Mouse (Mus musculus) neutrophil, adult 59 days (primary cell): Measurements from ENCODE around the gene 1700042G07Rik. TPM values are rescaled to one million over a fixed set of nuclear protein-coding genes. Genes with fewer than 3 reads are reported as not detected.

ENCODE experiments used
- total RNA-seq, 2 experiments: library from RNA; stranded (reverse); gene quantifications; 1 replicate in 1 of 2; 2 replicates in 1 of 2; pipeline ENCODE4 v1.2.4; 2023

1700042G07Rik gene
- total RNA-seq, result not detected

DNA sequence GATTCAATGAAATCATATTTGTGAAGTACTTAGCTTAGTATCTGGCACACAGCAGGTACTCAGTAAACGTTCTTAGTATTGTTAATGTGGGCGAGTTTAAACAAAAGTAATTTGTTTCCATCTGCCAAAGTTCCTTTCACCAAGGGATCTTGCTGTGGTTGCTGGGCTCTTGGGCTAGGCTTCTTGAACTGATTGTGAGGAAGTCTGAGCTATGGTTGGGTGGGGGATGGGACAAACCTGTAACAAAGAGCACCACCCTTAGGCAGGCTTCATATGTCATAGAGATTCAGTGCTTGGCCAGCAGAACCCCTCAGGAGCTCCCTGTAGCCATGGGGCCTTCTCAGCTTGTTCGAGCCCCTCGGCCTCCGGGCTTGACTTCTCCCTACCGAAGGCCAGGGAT, at the start of gene 1700042G07Rik, which contains the start of gene Gm49337:
TSS of gene 1700042G07Rik (plus strand) at position 301 of the 400 bp plus-strand sequence.
TSS of gene Gm49337 (plus strand) at position 313 of the 400 bp plus-strand sequence.

DNA sequence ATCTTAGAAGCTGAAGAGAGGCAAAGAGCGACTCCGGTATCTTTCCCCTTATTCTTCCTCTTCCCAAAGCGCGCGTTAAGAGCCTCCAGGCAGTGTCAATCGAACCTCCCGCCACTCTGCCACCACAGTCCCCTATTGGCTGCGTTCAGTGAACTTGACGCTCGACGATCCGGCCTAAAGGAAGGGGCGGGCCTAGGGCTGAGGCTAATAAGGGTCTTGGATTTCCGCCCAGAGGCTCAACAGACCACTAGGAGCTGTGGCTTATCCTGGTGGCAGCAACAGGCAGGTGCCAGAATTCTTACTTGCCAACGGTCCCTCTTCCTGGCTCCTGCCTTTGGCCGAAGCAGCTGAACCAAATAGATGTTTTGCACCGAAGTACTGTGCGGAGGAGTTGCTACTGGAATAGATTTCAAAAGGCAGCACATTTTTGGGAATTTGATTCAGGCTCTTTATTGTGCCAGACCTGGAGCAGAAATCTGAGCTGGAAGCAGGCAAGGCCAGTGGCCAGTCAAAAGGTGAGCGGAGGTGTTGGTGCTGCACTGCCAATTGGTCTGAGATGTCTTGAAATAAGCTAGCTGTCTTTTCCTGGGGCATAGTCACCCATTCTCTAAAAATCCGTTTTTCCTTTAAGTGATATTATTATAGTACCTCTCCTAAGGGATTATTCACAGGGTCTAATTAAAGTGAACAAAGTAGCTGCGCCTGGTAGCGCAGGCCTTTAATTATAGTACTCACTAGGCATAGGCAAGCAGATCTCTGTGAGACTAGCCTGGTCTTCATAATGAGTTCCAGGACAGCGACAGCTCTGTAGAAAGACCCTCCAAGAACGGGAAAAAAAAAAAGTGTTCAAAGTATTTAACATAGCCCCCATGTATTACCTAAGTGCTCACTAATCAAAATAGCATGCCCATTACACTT, 49.3 kb upstream of the 1700042G07Rik start, which contains the start of the genes Rad54l and Pomgnt1:
TSS of gene Rad54l (minus strand) at position 89 of the 918 bp plus-strand sequence.
TSS of gene Pomgnt1 (plus strand) at position 239 of the 918 bp plus-strand sequence.

DNA sequence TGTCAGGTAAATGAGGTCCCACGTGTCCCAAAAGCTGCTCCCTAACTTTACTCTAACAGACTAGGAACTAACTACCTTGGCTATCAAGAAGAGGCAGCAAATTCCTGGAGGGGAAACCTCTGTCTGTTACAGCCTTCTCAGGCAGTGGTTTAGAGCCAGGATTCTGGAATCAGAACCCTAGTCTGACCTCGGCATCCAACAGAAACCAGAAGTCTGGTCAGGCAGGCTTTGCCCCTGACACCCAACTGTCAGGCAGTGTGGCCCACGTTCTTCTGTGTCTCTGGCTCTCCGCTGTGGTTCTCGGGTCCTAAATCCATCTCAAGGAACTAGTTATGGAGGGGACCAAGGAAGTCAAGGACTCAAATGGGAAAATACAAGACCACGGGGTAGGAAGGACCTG, 21.9 kb upstream of the 1700042G07Rik start, which contains the start of gene Lurap1:
TSS of gene Lurap1 (minus strand) at position 101 of the 400 bp plus-strand sequence.

DNA sequence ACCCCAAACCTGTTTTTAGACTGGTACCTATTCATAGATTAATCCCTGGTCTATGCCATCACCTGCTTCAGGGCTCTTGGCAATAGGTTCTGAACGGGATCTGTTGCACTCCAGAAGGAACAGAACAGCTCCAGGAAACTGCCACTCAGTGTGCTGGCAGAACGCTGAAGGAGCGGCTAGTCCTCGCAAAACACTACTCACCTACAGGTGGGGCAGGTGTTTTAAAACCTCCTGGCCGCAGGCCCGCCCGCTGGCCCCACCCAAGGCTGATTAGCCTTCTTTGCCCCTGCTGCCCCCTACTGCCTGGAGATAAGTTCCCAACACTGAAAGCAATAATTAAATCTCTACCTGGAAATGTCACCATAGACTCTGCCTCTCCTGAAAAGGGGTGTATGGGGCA, 5.8 kb upstream of the 1700042G07Rik start, which contains the start of gene Tspan1:
TSS of gene Tspan1 (minus strand) at position 198 of the 400 bp plus-strand sequence.

DNA sequence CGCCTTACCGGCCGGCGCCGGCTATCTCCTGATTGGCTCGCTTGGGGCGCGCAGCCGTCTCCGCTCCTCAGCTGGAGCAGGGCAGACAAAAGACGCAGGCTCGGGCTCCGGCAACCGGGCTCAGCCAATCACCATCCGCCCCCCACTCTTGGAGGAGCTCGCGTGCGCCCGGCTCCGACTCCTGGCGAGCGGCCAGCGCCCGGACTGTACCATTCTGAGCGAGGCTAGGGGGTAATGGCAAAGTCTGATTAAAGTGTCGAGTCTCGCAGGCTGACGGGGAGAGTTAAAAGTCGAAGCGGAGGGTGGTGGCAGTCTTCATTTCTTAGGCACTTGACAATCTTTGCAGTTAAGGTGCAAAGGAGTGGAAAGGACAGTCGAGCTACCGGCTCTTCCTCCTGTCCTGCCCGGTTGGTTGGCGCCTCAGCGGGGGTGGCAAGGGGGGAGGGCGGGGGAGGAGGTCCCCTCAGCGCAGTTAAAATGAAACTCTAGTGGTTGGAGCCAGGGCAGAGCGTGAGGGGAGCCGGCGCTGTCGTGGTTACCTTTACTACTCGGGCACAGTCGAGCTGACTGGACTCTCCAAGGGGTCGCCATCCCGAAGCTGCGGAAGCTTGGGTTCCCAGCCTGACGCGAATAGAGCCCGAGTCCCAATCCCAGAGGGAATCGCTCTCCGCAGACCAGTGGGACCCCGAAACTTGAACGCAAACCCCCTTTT, 48.1 kb downstream of the 1700042G07Rik start, which contains the start of gene Pik3r3:
TSS of gene Pik3r3 (plus strand) at position 479 of the 712 bp plus-strand sequence.

Other genes starting within 250 kb of the 1700042G07Rik start
- not detected for gene Dmbx1, start 233.4 kb upstream of the 1700042G07Rik start, total RNA-seq
- 1 to 10 TPM; 1.1 to 1.4 TPM for gene Faah, start 155.4 kb upstream of the 1700042G07Rik start, total RNA-seq
- gene Nsun4, start 119.5 kb upstream of the 1700042G07Rik start, total RNA-seq, result 1 to 10 TPM; 7.0 to 8.9 TPM
- 100 to 1,000 TPM; 201 to 227 TPM for gene Uqcrh, start 98.3 kb upstream of the 1700042G07Rik start, total RNA-seq
- gene Lrrc41, start 98.1 kb upstream of the 1700042G07Rik start, total RNA-seq, result 10 to 100 TPM; 18.4 to 22.5 TPM
- 10 to 100 TPM; 16.7 to 20.1 TPM for gene Rad54l, start 49.7 kb upstream of the 1700042G07Rik start, total RNA-seq
- 1 to 10 TPM; 8.4 to 8.7 TPM for gene Pomgnt1, start 49.5 kb upstream of the 1700042G07Rik start, total RNA-seq
- under 1 TPM in 1 of 2 experiments, not detected in 1; 0.09 TPM for gene Lurap1, start 22.0 kb upstream of the 1700042G07Rik start, total RNA-seq
- not detected for gene Tspan1, start 5.8 kb upstream of the 1700042G07Rik start, total RNA-seq
- not detected for gene Gm49337, start within 50 bp of the 1700042G07Rik start, total RNA-seq
- gene Pik3r3, start 48.2 kb downstream of the 1700042G07Rik start, total RNA-seq, result under 1 TPM; 0.13 to 0.58 TPM